Mouse (Mus musculus): ENCODE results near the gene Usp8.

Gene Usp8

GRCm38 (mm10) chr2:126740314-126740713, 33.2 kb downstream of the Usp8 start:
- DNase-seq (ENCODE audit: low spot score in 2 of 2) = no peak

- DNase-seq (ENCODE audit: low spot score in 2 of 2) = no peak
These were observed 36.3 kb downstream of the Usp8 start for GRCm38 (mm10) chr2:126743389-126743788.

GRCm38 (mm10) chr2:126755664-126756063, 48.5 kb downstream of the Usp8 start:
- no peak for DNase-seq (ENCODE audit: low spot score in 2 of 2)

GRCm38 (mm10) chr2:126759351-126759750, 52.2 kb downstream of the Usp8 start:
- DNase-seq (ENCODE audit: low spot score in 2 of 2) = no peak

- DNase-seq (ENCODE audit: low spot score in 2 of 2) = no peak
These were observed 58.9 kb downstream of the Usp8 start for GRCm38 (mm10) chr2:126765867-126766582.

- DNase-seq (ENCODE audit: low spot score in 2 of 2) = no peak
These were observed 60.5 kb downstream of the Usp8 start for GRCm38 (mm10) chr2:126767599-126767998.

- no peak for DNase-seq (ENCODE audit: low spot score in 2 of 2)
These were observed 61.1 kb downstream of the Usp8 start for GRCm38 (mm10) chr2:126768194-126768593.

- no peak for DNase-seq (ENCODE audit: low spot score in 2 of 2)
These were observed 62.5 kb downstream of the Usp8 start for GRCm38 (mm10) chr2:126769431-126770181.

- no peak for DNase-seq (ENCODE audit: low spot score in 2 of 2)
These were observed 65.1 kb downstream of the Usp8 start for GRCm38 (mm10) chr2:126772217-126772616.

GRCm38 (mm10) chr2:126775951-126776350, 68.8 kb downstream of the Usp8 start:
- no peak for DNase-seq (ENCODE audit: low spot score in 2 of 2)

GRCm38 (mm10) chr2:126776416-126776815, 69.3 kb downstream of the Usp8 start:
- DNase-seq (ENCODE audit: low spot score in 2 of 2) = no peak

- no peak for DNase-seq (ENCODE audit: low spot score in 2 of 2)
These were observed 71.7 kb downstream of the Usp8 start for GRCm38 (mm10) chr2:126778806-126779205.

GRCm38 (mm10) chr2:126780286-126780685, 73.2 kb downstream of the Usp8 start:
- no peak for DNase-seq (ENCODE audit: low spot score in 2 of 2)

- DNase-seq (ENCODE audit: low spot score in 2 of 2) = no peak
These were observed 74.3 kb downstream of the Usp8 start for GRCm38 (mm10) chr2:126781478-126781877.

GRCm38 (mm10) chr2:126782433-126782832, 75.3 kb downstream of the Usp8 start:
- no peak for DNase-seq (ENCODE audit: low spot score in 2 of 2)

- no peak for DNase-seq (ENCODE audit: low spot score in 2 of 2)
These were observed 76.2 kb downstream of the Usp8 start, which contains the start of gene Usp50 for GRCm38 (mm10) chr2:126783370-126783769. TSS of gene Usp50 (minus strand) at chr2:126783470.

- DNase-seq (ENCODE audit: low spot score in 2 of 2) = no peak
These were observed 80.7 kb downstream of the Usp8 start for GRCm38 (mm10) chr2:126787721-126788342.

- no peak for DNase-seq (ENCODE audit: low spot score in 2 of 2)
These were observed 85.5 kb downstream of the Usp8 start for GRCm38 (mm10) chr2:126792611-126793010.

GRCm38 (mm10) chr2:126795708-126796107, 88.6 kb downstream of the Usp8 start:
- no peak for DNase-seq (ENCODE audit: low spot score in 2 of 2)

- no peak for DNase-seq (ENCODE audit: low spot score in 2 of 2)
These were observed 91.3 kb downstream of the Usp8 start for GRCm38 (mm10) chr2:126798455-126798854.

GRCm38 (mm10) chr2:126801980-126802379, 94.9 kb downstream of the Usp8 start:
- no peak for DNase-seq (ENCODE audit: low spot score in 2 of 2)

Measured in natural killer cell, adult 2 months (primary cell).